Mouse (Mus musculus): ENCODE results near the gene Slc22a22. TPM values are rescaled to one million over a fixed set of nuclear protein-coding genes. Genes with fewer than 3 reads are reported as not detected.

Slc22a22 gene
- polyA plus RNA-seq, 1 experiment from 2014 or later: not detected

DNA sequence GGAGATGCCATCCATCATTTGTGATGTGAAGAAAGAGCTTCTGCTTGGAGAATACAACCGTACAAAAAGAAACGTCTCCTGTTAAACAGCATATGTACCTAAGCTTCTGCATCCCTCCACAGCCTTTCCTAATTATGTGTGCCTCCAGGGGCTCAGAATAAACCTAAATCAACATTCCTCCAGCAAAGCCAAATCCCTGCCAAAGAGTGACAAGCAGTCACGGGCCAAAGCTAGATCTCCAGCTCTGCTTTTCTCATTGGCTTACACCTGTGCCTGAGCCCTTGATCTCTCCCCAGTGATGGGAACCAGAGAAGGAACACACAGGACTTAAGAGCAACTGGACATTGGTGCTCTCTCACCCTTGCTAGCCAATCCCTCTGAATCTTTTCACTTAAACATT is 5.8 kb downstream of the Slc22a22 start:
- no peak for ATAC-seq (ENCODE audit: insufficient read depth)
- Histone ChIP-seq H3K27me3 (no peaks in the 10 kb centered on the region), H3K4me1 (replicated peaks) (no peaks in the 10 kb centered on the region), H3K36me3 (replicated peaks) (no peaks in the 10 kb centered on the region), H3K9ac (no peak overlapping the region), H3K27ac (replicated peaks) (no peak overlapping the region), H3K9me3 (replicated peaks) (no peaks in the 10 kb centered on the region), H3K4me3 (replicated peaks) (no peak overlapping the region), H3K4me2 (no peak overlapping the region)
- WGBS (ENCODE audit: insufficient replicate concordance): 54% methylated on average over 3 of the region's 3 CpGs

DNA sequence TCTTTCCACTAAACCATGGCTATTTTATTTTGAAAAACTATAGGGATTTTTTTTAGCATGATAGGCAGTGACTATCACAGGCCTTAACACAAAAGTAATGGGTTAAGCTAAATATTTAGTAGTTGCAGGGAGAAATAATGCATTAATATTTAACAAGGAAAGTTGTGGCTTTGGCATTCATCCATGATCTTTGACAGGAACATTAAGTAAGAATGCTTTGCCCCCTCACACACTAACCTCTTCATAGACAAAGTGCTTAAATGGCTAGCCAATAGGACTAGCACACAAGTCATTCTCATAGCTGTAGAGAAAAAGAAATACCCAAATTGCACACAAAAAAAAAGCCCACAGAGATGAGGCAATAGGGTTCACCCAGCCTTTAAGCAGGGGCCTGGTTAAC is 11.4 kb downstream of the Slc22a22 start:
- no peak overlapping the region for H3K4me2 ChIP-seq
- no peak for ATAC-seq (ENCODE audit: insufficient read depth)
- H3K4me1 ChIP-seq (replicated peaks): no peaks in the 10 kb centered on the region
- H3K27ac ChIP-seq (replicated peaks): no peak overlapping the region
- no peak overlapping the region for H3K9ac ChIP-seq
- H3K4me3 ChIP-seq (replicated peaks): no peak overlapping the region
- no peaks in the 10 kb centered on the region for H3K9me3 ChIP-seq (replicated peaks)
- H3K27me3 ChIP-seq: no peaks in the 10 kb centered on the region
- no peaks in the 10 kb centered on the region for H3K36me3 ChIP-seq (replicated peaks)

DNA sequence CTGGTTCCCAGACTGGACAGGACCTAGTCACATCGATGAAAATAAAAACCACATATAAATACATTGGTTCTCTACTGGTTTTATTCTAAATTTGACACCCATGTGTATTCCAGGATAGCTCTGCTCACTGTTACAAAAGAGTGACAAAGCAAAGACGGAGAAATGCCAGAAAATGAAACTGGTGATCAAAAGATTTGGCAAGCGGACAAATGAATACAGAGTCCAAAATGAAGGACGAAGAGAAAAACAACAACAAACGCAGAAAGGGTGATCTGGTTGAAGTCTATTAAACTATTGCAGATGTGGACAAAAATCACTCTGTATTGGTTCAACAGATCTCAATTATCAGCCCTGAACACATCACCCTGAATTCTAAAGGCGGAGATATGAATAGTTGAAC is 12.4 kb downstream of the Slc22a22 start:
- Histone ChIP-seq H3K4me3 (replicated peaks) (no peak overlapping the region), H3K9me3 (replicated peaks) (no peaks in the 10 kb centered on the region), H3K36me3 (replicated peaks) (no peaks in the 10 kb centered on the region), H3K4me1 (replicated peaks) (no peaks in the 10 kb centered on the region), H3K9ac (no peak overlapping the region), H3K27me3 (no peaks in the 10 kb centered on the region), H3K27ac (replicated peaks) (no peak overlapping the region), H3K4me2 (no peak overlapping the region)
- no peak for ATAC-seq (ENCODE audit: insufficient read depth)
- 58% methylated on average over 6 of the region's 6 CpGs for WGBS (ENCODE audit: insufficient replicate concordance)

DNA sequence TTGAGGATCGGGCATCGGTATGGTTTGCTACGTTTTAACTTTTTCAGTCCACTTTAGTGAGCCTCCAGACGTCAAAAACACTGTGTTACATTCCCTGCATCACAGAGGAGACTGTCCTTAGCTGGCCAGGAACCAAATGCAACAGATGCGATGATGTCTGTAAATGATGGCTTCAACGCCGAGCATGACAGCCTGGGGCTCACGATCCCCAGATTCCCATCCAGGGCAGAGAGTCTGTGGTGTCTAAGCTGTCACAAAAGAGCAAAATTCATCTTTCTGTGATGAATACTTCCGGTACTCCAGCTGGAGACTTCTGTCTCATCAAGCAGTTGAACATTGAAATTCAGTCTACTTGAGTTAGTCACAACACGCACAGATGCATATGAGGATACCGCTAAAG is 13.4 kb downstream of the Slc22a22 start:
- Histone ChIP-seq H3K9me3 (replicated peaks) (no peaks in the 10 kb centered on the region), H3K27me3 (no peaks in the 10 kb centered on the region), H3K9ac (no peak overlapping the region), H3K27ac (replicated peaks) (no peak overlapping the region), H3K4me1 (replicated peaks) (no peaks in the 10 kb centered on the region), H3K4me3 (replicated peaks) (no peak overlapping the region), H3K36me3 (replicated peaks) (no peaks in the 10 kb centered on the region), H3K4me2 (no peak overlapping the region)
- ATAC-seq (ENCODE audit: insufficient read depth): no peak
- WGBS (ENCODE audit: insufficient replicate concordance): 71% methylated on average over 11 of the region's 11 CpGs

DNA sequence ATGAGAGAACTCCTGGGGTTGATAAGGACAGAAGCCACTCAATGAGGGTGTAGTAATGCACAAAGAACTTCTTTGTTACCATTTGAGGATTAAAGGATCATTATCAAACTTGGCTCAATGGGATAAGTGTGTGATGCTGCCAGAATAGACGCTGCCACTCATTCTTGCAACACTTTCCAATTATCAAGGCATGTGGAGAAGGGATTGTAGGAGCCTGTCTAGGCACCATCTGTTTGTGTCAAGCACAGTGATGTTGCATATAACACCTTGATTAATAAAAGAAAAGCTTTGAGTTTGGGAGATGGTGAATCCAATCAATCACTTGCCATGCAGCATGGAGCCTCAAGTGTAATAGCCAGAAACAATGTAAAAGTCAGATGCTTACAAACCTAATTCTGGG is 16.1 kb downstream of the Slc22a22 start:
- H3K9ac ChIP-seq: no peak overlapping the region
- H3K9me3 ChIP-seq (replicated peaks): no peaks in the 10 kb centered on the region
- no peak for ATAC-seq (ENCODE audit: insufficient read depth)

DNA sequence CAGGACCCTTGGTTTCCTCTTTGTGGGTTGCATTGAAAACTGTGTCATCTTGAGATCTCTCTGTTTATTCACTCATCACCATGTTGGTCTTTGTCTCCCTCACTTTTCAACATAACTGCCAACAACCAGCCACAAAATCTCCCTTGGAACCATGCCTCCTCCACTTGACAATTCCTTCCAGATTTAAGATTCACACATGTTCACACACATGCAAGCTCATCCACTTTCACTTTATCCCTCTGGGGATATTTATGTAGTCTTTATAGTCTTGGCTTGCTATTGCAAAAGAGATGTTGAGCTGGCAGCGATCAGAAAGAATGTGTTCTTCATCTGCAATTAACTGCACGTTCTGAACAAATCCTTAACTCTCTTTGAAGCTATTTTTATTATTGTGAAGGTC is 20.1 kb downstream of the Slc22a22 start:
- Histone ChIP-seq H3K36me3 (replicated peaks) (no peaks in the 10 kb centered on the region), H3K9ac (no peak overlapping the region), H3K27me3 (no peaks in the 10 kb centered on the region), H3K27ac (replicated peaks) (no peak overlapping the region), H3K9me3 (replicated peaks) (no peaks in the 10 kb centered on the region), H3K4me2 (no peak overlapping the region), H3K4me3 (replicated peaks) (no peak overlapping the region), H3K4me1 (replicated peaks) (no peaks in the 10 kb centered on the region)
- no peak for ATAC-seq (ENCODE audit: insufficient read depth)
- 36% methylated on average over 2 of the region's 2 CpGs for WGBS (ENCODE audit: insufficient replicate concordance)

More for the DNA sequence above, 16.1 kb downstream of the Slc22a22 start:
- Histone ChIP-seq H3K27me3 (no peaks in the 10 kb centered on the region), H3K4me1 (replicated peaks) (no peaks in the 10 kb centered on the region), H3K4me3 (replicated peaks) (no peak overlapping the region), H3K27ac (replicated peaks) (no peak overlapping the region), H3K36me3 (replicated peaks) (no peaks in the 10 kb centered on the region), H3K4me2 (no peak overlapping the region)
- 43% methylated on average over 1 of the region's 1 CpGs for WGBS (ENCODE audit: insufficient replicate concordance)

DNA sequence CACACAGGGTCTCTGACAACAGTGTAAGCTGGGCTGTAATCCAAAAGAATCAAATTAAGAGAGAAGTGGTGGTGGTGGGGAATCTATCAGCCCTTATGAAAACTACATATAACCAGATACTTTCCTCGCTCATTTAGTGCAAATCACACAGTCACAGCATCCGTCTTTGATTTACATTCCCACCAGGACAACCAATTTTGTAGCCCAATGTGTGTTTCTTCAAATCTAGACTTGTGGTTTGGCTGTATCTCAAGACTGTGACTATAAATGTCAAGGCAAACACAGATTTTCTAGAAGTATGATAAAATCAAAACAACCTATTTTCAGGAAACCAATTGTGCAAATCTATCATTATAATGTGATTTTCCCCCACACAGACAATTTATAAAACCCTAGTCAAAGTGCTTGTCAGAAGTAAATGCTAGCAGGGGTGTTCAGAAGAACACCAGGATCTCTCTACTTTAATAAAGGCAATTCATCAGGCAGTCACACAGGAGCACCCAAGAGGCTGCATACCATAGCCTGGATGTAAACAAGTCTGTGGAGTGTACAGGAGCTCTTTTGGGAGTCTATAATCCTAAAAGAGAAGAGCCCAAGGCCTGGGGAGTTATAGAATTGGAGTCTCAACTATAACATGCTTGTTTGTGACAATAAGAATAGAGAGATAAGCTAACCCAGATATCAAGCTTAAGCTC is 42.6 kb downstream of the Slc22a22 start:
- Histone ChIP-seq H3K4me3 (replicated peaks) (no peak overlapping the region), H3K9me3 (replicated peaks) (no peaks in the 10 kb centered on the region), H3K4me1 (replicated peaks) (no peaks in the 10 kb centered on the region), H3K9ac (no peak overlapping the region), H3K4me2 (no peak overlapping the region), H3K27ac (replicated peaks) (no peak overlapping the region), H3K36me3 (replicated peaks) (no peaks in the 10 kb centered on the region), H3K27me3 (no peaks in the 10 kb centered on the region)
- 49% methylated on average over 2 of the region's 2 CpGs for WGBS (ENCODE audit: insufficient replicate concordance)
- no peak for ATAC-seq (ENCODE audit: insufficient read depth)

DNA sequence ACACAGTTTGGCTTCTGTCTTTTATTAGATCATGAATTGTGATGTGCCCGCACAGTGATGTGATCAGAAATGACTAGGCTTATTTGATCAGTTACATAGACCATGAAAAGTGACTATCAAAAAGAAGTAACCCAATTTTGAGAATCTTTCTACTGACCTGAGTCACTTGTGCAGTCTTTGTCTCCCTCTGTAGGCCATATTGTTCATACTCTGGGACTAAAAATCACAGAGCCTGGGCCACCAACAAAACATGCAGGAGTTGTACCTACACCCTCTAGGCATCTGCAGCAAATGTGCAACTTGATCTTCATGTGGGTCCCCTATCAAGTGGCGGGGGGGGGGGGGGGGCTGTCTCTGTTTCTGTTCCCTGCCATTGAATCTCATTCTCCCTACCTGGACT is 68.9 kb downstream of the Slc22a22 start:
- ATAC-seq (ENCODE audit: insufficient read depth): no peak
- H3K9ac ChIP-seq: no peak overlapping the region
- H3K27me3 ChIP-seq: no peaks in the 10 kb centered on the region
- no peak overlapping the region for H3K27ac ChIP-seq (replicated peaks)
- H3K9me3 ChIP-seq (replicated peaks): no peaks in the 10 kb centered on the region
- WGBS (ENCODE audit: insufficient replicate concordance): 29% methylated on average over 2 of the region's 2 CpGs
- no peak overlapping the region for H3K4me3 ChIP-seq (replicated peaks)
- H3K36me3 ChIP-seq (replicated peaks): no peaks in the 10 kb centered on the region
- no peaks in the 10 kb centered on the region for H3K4me1 ChIP-seq (replicated peaks)
- no peak overlapping the region for H3K4me2 ChIP-seq

DNA sequence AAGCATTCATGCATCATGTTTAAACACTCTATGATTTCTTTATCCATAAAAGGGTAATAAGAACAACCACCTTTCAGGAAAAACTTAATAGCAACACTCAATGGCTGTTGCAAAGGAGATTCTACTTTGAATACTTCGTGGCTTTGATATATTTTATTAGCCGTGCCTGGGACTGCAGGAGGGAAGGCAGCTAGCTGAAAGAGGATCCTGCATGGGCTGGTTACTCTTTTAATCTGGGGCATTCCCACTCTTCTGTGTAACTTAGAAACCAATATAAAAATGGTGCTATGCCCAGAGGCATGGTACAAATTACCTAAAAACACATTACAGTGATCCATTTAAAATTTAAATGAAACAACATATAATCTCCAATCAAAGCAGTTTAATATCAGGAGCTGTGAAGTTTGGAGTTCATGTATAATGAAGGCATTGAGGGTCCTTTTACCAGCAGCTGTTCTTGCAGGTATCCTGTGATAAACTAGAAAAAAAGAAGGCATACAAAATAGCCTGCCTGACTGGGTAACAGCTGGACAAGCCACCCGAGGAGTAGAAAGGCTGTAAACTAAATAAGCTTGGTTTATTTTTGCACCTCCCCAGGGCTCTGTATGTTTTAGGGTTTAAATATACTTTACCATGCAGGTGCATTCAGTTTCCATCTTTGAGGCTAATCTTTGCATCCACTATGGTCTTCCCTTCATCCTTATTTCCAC is 78.8 kb downstream of the Slc22a22 start:
- H3K9ac ChIP-seq: no peak overlapping the region
- 52% methylated on average over 3 of the region's 3 CpGs for WGBS (ENCODE audit: insufficient replicate concordance)

DNA sequence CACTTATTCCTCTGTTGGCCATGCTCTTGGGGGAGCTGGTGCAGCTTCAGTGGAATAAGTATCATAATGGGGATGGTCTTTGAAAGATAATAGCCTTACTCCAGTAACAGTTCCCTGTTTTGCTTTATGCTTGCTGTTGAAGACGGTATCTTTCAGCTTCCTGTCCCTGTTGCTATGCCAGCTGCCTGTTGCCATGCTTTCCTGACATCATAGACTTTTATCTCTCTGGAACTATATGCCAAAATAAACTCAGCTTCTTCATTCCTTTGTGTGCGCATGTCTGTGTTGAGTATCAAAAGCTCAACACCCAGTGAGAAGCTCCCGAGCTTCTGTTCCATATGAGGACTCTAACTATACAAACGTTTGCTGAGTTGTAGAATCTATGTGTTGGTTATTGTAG is 83.4 kb downstream of the Slc22a22 start:
- H3K27ac ChIP-seq (replicated peaks): no peak overlapping the region
- WGBS (ENCODE audit: insufficient replicate concordance): 50% methylated on average over 4 of the region's 4 CpGs
- no peak for ATAC-seq (ENCODE audit: insufficient read depth)

More for the DNA sequence above, 78.8 kb downstream of the Slc22a22 start:
- no peaks in the 10 kb centered on the region for H3K36me3 ChIP-seq (replicated peaks)
- no peak overlapping the region for H3K4me2 ChIP-seq
- H3K4me3 ChIP-seq (replicated peaks): no peak overlapping the region
- no peaks in the 10 kb centered on the region for H3K9me3 ChIP-seq (replicated peaks)
- no peak overlapping the region for H3K27ac ChIP-seq (replicated peaks)
- H3K4me1 ChIP-seq (replicated peaks): no peaks in the 10 kb centered on the region
- no peaks in the 10 kb centered on the region for H3K27me3 ChIP-seq
- ATAC-seq (ENCODE audit: insufficient read depth): no peak

DNA sequence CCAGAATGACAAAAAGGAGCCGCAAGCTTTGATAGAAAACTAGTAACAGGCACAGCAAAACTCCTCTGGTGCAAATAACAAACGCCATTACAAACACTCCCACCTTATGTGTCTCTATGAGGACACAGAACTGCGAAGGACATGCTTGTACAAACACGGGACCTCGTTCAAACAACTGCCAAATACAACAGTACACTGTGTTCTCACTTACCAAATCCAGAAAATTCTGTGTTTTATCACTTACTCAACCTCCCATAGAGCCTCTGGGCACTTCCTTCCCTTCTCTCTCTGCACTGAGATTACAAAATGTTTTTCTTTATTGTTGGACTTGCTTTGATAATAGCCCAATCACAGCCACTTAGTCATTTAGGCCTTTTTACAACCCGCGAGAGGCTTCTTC is 97.0 kb downstream of the Slc22a22 start:
- Histone ChIP-seq H3K4me2 (no peak overlapping the region), H3K4me1 (replicated peaks) (no peaks in the 10 kb centered on the region), H3K9me3 (replicated peaks) (no peaks in the 10 kb centered on the region), H3K36me3 (replicated peaks) (no peaks in the 10 kb centered on the region), H3K27me3 (no peaks in the 10 kb centered on the region), H3K27ac (replicated peaks) (no peak overlapping the region), H3K4me3 (replicated peaks) (no peak overlapping the region), H3K9ac (no peak overlapping the region)
- no peak for ATAC-seq (ENCODE audit: insufficient read depth)
- 67% methylated on average over 7 of the region's 7 CpGs for WGBS (ENCODE audit: insufficient replicate concordance)

More for the DNA sequence above, 83.4 kb downstream of the Slc22a22 start:
- Histone ChIP-seq H3K4me1 (replicated peaks) (no peaks in the 10 kb centered on the region), H3K9me3 (replicated peaks) (no peaks in the 10 kb centered on the region), H3K27me3 (no peaks in the 10 kb centered on the region), H3K36me3 (replicated peaks) (no peaks in the 10 kb centered on the region), H3K4me3 (replicated peaks) (no peak overlapping the region), H3K4me2 (no peak overlapping the region), H3K9ac (no peak overlapping the region)

DNA sequence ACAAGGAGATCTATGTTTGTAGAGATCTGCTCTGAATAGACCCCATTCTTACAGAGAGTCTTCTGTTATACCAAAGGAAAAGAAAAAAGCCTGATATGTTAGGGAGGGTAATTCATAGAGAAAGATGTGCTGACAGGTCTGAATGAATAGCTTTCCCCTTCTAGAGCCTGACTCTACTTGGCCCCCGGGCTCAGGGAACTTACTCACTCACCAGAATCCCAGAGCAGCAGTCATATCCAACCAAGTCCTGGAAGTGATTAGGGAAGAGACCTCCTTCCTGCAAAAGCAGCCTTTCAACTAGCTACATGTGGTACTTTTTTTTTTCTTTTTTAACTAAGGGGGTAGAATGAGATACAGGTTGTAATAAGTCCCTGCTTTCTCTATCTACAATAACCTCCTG is 111.0 kb downstream of the Slc22a22 start:
- H3K9me3 ChIP-seq (replicated peaks): no peaks in the 10 kb centered on the region
- H3K36me3 ChIP-seq (replicated peaks): no peaks in the 10 kb centered on the region
- no peak overlapping the region for H3K4me2 ChIP-seq
- no peak for ATAC-seq (ENCODE audit: insufficient read depth)
- H3K27me3 ChIP-seq: no peaks in the 10 kb centered on the region
- H3K9ac ChIP-seq: no peak overlapping the region
- H3K4me3 ChIP-seq (replicated peaks): no peak overlapping the region
- H3K4me1 ChIP-seq (replicated peaks): no peaks in the 10 kb centered on the region
- WGBS (ENCODE audit: insufficient replicate concordance): 74% methylated on average over 1 of the region's 1 CpGs
- no peak overlapping the region for H3K27ac ChIP-seq (replicated peaks)
